Mouse (Mus musculus): ENCODE results near the gene Acot6. TPM values are rescaled to one million over a fixed set of nuclear protein-coding genes. Genes with fewer than 3 reads are reported as not detected.
"Not testable (repeated sequence)": the region's sequence is repeated elsewhere in the genome, so short reads cannot be mapped to it uniquely, and the experiment has no call there.

Gene Acot6
- polyA plus RNA-seq, 1 experiment from 2014 or later = 2.3 TPM

DNA sequence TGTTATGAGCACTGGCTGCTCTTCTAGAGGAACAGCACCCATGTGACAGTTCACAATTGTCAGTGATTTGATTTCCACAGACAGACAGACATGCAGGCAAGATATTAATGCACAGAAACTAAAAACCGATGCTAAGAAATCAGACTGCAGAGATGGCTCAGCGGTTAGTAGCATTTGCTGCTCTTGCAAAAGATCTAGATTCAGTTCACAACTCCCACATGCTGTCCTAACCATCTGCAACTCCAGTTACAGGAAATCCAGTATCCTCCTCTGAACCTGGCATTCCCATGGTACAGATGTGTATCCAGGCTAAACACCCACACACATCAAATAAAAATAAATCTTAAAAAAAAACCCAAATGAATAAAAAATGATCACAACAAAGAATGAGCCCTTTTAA lies 28.8 kb upstream of the Acot6 start:
- no peaks in the 10 kb centered on the region for H3K36me3 ChIP-seq (ENCODE audit: insufficient read depth)
- H3K4me3 ChIP-seq (ENCODE audit: low read depth, low read length) = no peak overlapping the region
- no peak overlapping the region for H3K9ac ChIP-seq
- no peaks in the 10 kb centered on the region for H3K9me3 ChIP-seq (ENCODE audit: low read depth, low read length)
- DNase-seq = no peak
- TF ChIP-seq CTCF (IDR thresholded peaks at IDR 0.05; ENCODE audit: low read depth) = no peak
- ATAC-seq (ENCODE audit: insufficient read depth) = no peak
- peaks cover 13% of the 10 kb centered on the region for H3K27me3 ChIP-seq (ENCODE audit: insufficient read depth, low read length)
- WGBS = 88% methylated on average over 2 of the region's 2 CpGs
- H3K4me1 ChIP-seq (ENCODE audit: insufficient read depth) = no peaks in the 10 kb centered on the region
- H3K4me2 ChIP-seq = no peak overlapping the region
- H3K27ac ChIP-seq (ENCODE audit: low read depth) = no peak overlapping the region

DNA sequence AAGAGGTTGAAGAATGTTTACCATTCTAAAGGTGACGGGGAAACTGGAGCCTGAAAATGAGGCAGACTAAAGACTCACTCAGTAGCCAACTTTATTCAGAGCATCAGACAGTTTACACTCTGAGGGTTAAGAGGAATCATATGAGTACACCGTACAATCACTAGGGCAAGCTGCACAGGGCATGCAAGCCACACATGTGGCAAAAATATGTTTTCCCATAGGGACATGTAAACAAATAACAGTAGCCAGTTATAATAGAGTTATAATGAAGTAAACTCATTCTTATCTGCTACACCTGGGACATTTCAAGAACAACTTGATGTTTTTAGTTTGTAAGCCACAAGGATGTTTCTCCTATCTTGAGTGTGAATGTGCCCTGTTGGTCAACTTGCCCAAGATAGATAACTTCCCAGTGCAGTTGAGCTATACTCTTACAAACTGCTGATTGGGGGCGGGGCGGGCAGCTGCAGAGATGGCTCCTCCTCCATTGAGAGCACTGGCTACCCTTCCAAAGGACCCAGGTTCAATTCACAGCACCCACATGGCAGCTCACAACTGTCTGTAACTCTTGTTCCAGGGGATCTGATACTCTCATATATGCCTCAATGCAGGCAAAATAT lies 23.0 kb upstream of the Acot6 start:
- Histone ChIP-seq H3K4me2 (no peak overlapping the region), H3K4me3 (ENCODE audit: low read depth, low read length) (no peak overlapping the region), H3K36me3 (ENCODE audit: insufficient read depth) (no peaks in the 10 kb centered on the region), H3K27ac (ENCODE audit: low read depth) (no peak overlapping the region), H3K4me1 (ENCODE audit: insufficient read depth) (no peaks in the 10 kb centered on the region), H3K27me3 (ENCODE audit: insufficient read depth, low read length) (no peaks in the 10 kb centered on the region), H3K9ac (no peak overlapping the region), H3K9me3 (ENCODE audit: low read depth, low read length) (no peaks in the 10 kb centered on the region)
- DNase-seq = no peak
- no peak for ATAC-seq (ENCODE audit: insufficient read depth)
- no peak for TF ChIP-seq CTCF (IDR thresholded peaks at IDR 0.05; ENCODE audit: low read depth)
- 72% methylated on average over 4 of the region's 4 CpGs for WGBS

DNA sequence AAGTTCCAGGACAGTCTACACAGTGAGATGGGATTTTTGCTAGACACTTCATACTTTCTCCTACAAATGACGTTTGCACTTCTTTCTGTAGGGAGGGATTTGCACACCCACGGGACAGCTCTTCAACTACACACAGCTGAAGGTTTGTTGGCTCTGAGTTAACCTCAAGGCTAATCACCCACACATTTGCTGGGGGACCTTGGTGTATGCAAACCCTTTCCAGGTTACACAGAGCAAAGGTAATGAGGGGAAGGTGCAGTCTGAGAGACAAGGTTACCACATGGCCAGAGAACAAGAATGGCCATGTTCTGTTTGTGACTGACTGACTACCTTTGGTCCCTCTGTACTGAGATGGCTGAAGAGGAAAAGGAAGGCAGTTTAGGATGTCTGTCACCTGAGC lies 16.6 kb upstream of the Acot6 start:
- no peak overlapping the region for H3K4me2 ChIP-seq
- H3K9me3 ChIP-seq (ENCODE audit: low read depth, low read length) = no peaks in the 10 kb centered on the region; the same call in 1 of the 2 replicates
- H3K27ac ChIP-seq (ENCODE audit: low read depth) = no peak overlapping the region
- no peaks in the 10 kb centered on the region for H3K4me1 ChIP-seq (ENCODE audit: insufficient read depth)
- H3K36me3 ChIP-seq (ENCODE audit: insufficient read depth) = no peaks in the 10 kb centered on the region
- H3K27me3 ChIP-seq (ENCODE audit: insufficient read depth, low read length) = no peaks in the 10 kb centered on the region
- H3K4me3 ChIP-seq (ENCODE audit: low read depth, low read length) = no peak overlapping the region
- DNase-seq (no peak), ATAC-seq (ENCODE audit: insufficient read depth) (no peak)
- H3K9ac ChIP-seq = no peak overlapping the region
- TF ChIP-seq CTCF (IDR thresholded peaks at IDR 0.05; ENCODE audit: low read depth) = no peak
- WGBS = 72% methylated on average over 2 of the region's 2 CpGs

DNA sequence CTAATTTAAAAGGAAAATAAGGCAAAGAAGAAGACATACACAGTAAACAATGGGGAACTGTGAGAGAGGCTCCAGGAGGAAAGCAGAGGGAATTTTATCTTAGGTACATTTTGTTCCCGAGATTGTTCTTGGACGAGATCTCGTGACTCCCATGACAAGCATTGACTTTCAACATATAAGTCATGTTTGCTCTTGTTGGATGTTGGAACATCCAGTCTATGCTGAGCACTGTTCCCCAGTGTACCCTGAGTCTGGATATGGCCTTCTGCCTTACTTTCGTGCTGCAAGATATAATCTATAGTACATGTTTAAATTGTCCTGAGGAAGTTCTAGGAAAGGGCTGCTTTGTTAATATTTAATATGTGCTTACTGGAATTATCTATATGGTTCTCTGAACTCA lies 15.9 kb upstream of the Acot6 start:
- H3K27ac ChIP-seq (ENCODE audit: low read depth) = no peak overlapping the region
- H3K4me3 ChIP-seq (ENCODE audit: low read depth, low read length) = no peak overlapping the region
- no peaks in the 10 kb centered on the region for H3K27me3 ChIP-seq (ENCODE audit: insufficient read depth, low read length)
- no peak for ATAC-seq (ENCODE audit: insufficient read depth)
- no peak for DNase-seq
- H3K4me1 ChIP-seq (ENCODE audit: insufficient read depth) = no peaks in the 10 kb centered on the region
- no peak overlapping the region for H3K4me2 ChIP-seq
- H3K9ac ChIP-seq = no peak overlapping the region
- H3K36me3 ChIP-seq (ENCODE audit: insufficient read depth) = no peaks in the 10 kb centered on the region
- WGBS = 69% methylated on average over 4 of the region's 4 CpGs
- TF ChIP-seq CTCF (IDR thresholded peaks at IDR 0.05; ENCODE audit: low read depth) = no peak
- H3K9me3 ChIP-seq (ENCODE audit: low read depth, low read length) = no peaks in the 10 kb centered on the region; the same call in 1 of the 2 replicates

DNA sequence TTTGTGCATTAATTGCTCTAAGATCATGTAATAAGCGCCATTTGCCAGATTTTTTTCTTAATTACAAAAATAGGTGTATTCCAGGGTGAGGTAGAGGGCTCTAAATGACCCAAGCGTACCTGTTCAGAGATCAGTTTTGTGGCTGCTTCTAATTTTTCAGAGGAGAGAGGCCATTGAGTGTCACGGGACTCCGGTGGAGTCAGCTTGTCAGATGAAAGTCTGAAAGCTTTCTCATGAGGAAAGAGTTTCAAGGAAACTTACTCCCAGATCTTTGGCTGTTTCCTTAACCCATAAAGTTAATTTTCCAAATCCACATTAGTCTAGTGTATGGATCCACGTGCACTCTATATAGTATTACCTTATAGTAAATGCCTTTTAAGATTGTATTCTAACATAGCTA lies 5.8 kb upstream of the Acot6 start:
- not testable (repeated sequence) for ATAC-seq (ENCODE audit: insufficient read depth); DNase-seq; H3K27ac ChIP-seq (ENCODE audit: low read depth); H3K4me2 ChIP-seq; H3K36me3 ChIP-seq (ENCODE audit: insufficient read depth); H3K4me3 ChIP-seq (ENCODE audit: low read depth, low read length); H3K27me3 ChIP-seq (ENCODE audit: insufficient read depth, low read length); H3K4me1 ChIP-seq (ENCODE audit: insufficient read depth); H3K9ac ChIP-seq; H3K9me3 ChIP-seq (ENCODE audit: low read depth, low read length)
- WGBS = 86% methylated on average over 5 of the region's 5 CpGs

DNA sequence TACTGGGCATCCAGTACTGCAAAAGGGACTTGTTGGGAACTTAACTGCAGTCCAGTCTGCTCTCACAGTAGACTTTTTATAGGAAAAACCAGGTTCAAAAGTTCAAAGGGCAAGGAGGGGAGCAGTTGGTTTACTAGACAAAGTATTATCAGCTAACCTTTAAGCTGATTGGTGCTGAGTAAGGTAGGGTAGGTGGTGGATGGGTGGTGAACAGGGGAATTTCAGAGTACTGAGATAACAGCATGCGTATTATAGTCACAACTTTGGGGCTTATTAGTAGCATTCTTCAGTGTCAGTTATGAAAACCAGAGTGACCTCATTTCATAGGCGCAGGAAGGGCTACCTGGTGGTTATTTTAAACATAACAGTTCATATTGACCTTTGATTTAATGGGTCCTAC lies 849 bp upstream of the Acot6 start:
- no peaks in the 10 kb centered on the region for H3K9me3 ChIP-seq (ENCODE audit: low read depth, low read length)
- no peaks in the 10 kb centered on the region for H3K27me3 ChIP-seq (ENCODE audit: insufficient read depth, low read length)
- DNase-seq = no peak
- WGBS = 95% methylated on average over 2 of the region's 2 CpGs
- no peak for TF ChIP-seq CTCF (IDR thresholded peaks at IDR 0.05; ENCODE audit: low read depth)
- no peak overlapping the region for H3K4me2 ChIP-seq
- H3K4me3 ChIP-seq (ENCODE audit: low read depth, low read length) = no peak overlapping the region
- H3K9ac ChIP-seq = no peak overlapping the region
- no peak for ATAC-seq (ENCODE audit: insufficient read depth)
- H3K36me3 ChIP-seq (ENCODE audit: insufficient read depth) = no peaks in the 10 kb centered on the region
- H3K27ac ChIP-seq (ENCODE audit: low read depth) = no peak overlapping the region
- no peaks in the 10 kb centered on the region for H3K4me1 ChIP-seq (ENCODE audit: insufficient read depth)

DNA sequence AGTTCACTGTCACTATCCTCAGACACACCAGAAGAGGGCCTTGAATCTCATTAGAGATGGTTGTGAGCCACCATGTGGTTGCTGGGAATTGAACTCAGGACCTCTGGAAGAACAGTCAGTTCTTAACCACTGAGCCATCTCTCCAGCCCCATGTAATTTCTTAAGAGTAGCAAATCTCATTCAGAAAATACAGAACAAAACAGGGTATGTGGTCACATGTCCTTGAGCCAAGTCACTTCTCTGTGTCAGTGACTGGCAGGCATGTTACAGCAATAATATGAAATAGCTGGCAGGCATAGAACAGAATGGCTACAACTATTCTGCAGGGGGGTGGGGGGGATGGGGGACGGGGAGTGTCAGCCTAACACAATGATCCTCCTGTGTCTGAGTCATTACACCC lies 383 bp upstream of the Acot6 start:
- no peak for TF ChIP-seq CTCF (IDR thresholded peaks at IDR 0.05; ENCODE audit: low read depth)
- no peaks in the 10 kb centered on the region for H3K36me3 ChIP-seq (ENCODE audit: insufficient read depth)
- no peak overlapping the region for H3K27ac ChIP-seq (ENCODE audit: low read depth)
- no peak overlapping the region for H3K4me3 ChIP-seq (ENCODE audit: low read depth, low read length)
- H3K4me1 ChIP-seq (ENCODE audit: insufficient read depth) = no peaks in the 10 kb centered on the region
- no peak overlapping the region for H3K9ac ChIP-seq
- H3K27me3 ChIP-seq (ENCODE audit: insufficient read depth, low read length) = no peaks in the 10 kb centered on the region
- H3K4me2 ChIP-seq = peak overlapping the region; percentile 78
- H3K9me3 ChIP-seq (ENCODE audit: low read depth, low read length) = no peaks in the 10 kb centered on the region
- ATAC-seq (ENCODE audit: insufficient read depth) = no peak
- DNase-seq = peak; percentile 5
- WGBS = 45% methylated on average over 1 of the region's 1 CpGs

DNA sequence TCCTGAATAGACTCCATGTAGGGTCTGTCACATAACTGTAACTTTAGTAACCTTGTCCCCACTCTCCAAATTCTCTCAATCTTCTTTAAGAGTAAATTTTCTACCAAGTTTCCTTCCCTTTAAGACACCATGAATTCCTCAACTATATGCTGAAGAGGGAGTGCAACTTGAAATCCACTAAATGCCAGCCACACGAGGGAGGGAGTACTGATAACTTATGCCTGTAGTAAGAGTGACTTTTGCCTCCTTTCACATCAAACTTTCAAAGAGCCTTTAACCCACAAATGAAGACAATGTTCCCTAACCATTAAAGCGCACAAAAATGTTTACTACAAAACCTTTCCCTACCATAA lies 1.0 kb downstream of the Acot6 start:
- Histone ChIP-seq H3K4me2 (peak overlapping the region; percentile 78), H3K36me3 (ENCODE audit: insufficient read depth) (no peaks in the 10 kb centered on the region), H3K9ac (no peak overlapping the region), H3K4me3 (ENCODE audit: low read depth, low read length) (peak overlapping the region; percentile 50), H3K4me1 (ENCODE audit: insufficient read depth) (no peaks in the 10 kb centered on the region), H3K27ac (ENCODE audit: low read depth) (no peak overlapping the region), H3K27me3 (ENCODE audit: insufficient read depth, low read length) (no peaks in the 10 kb centered on the region), H3K9me3 (ENCODE audit: low read depth, low read length) (no peaks in the 10 kb centered on the region)
- DNase-seq (peak; percentile 8), ATAC-seq (ENCODE audit: insufficient read depth) (0 out of 2 replicates have a peak, but pooled peaks have one; percentile 23)
- no peak for TF ChIP-seq CTCF (IDR thresholded peaks at IDR 0.05; ENCODE audit: low read depth)
- 47% methylated on average over 2 of the region's 2 CpGs for whole genome bisulfite sequencing
